Mouse (Mus musculus) stomach, postnatal 0 days (tissue): ENCODE measurements around the gene Ralb.

Source experiments
- CTCF ChIP-seq: IDR thresholded peaks from 2 replicates; pipeline ENCODE4 v1.5.1; 2016; ENCODE audit warnings: antibody characterized with exemption, low read depth, mild to moderate bottlenecking, moderate library complexity
- EP300 ChIP-seq: optimal IDR thresholded peaks from 2 replicates; pipeline ENCODE3; 2016; ENCODE audit warnings: antibody characterized with exemption

DNA sequence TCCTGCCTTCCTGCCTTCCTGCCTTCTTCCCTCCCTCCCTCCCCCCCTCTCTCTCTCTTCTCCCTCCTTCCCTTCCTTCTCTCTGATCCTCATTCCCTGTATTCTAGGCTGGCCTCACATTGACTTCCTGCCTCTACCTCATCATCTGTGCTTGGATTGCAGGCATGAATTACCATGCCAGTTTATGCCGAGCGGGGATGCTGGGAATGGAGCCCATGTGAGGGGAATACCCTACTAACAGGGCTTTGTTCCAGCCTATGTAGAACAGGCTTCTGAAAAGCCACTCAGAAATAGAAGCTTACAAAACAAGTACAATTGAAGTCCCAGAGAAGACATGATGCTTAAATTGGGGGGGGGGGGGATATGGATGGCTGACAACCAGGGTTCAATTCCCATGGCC lies 44.5 kb downstream of the Ralb start:
- no peak for TF ChIP-seq CTCF
- no peak for TF ChIP-seq EP300
